Mouse (Mus musculus): ENCODE measurements around the gene Camta1. TPM values are rescaled to one million over a fixed set of nuclear protein-coding genes. Genes with fewer than 3 reads are reported as not detected.
A peak's percentile ranks its signal among the peaks of the same experiment; 100 is the strongest.

The Camta1 gene
- total and polyA plus RNA-seq, 2 experiments from 2014 or later: 127 to 145 TPM

DNA sequence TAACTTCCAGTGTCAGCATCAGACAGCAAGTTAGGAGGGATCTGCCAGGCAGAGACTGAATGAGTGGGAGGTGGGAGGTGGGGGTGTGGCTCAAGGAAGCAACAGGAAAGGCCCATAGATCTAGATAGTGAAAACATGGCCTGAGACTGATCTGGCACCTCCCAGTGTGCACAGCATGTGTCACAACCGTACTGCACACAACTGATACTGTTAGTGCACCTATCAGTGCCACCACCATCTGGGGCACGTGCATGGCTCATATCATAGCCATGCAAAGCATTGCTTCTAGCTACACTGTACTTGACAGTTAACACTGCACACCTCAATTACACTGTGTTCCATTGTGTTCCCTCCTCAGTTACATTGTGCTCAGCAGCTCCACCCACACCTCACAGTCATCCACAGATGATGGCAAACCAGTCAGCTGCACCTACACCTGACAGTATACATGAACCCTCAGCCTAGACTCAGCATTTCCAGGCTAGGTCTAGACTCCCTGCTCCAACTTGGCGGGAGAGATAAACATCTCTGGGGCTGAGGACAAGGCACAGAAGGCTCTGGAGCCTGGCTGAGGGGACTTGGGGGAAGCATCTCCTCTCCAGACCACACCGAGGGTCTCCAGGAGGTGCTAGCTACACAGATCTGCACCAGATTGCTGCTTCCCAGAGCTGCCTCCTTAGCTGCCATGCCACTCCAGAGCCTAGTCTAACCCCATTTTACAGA lies 131.5 kb downstream of the Camta1 start:
- H3K27me3 ChIP-seq (ENCODE audit: insufficient read depth, low read length): no peaks in the 10 kb centered on the region
- DNase-seq (ENCODE audit: low spot score): no peak
- ATAC-seq: no peak; the same call in 1 of the 2 replicates
- H3K9me3 ChIP-seq (ENCODE audit: low read length): no peaks in the 10 kb centered on the region
- no peak overlapping the region for H3K9ac ChIP-seq (replicated peaks; ENCODE audit: low read length)
- H3K4me3 ChIP-seq (ENCODE audit: low read length): no peak overlapping the region
- H3K4me2 ChIP-seq (ENCODE audit: low read depth, low read length): no peak overlapping the region
- no peaks in the 10 kb centered on the region for H3K36me3 ChIP-seq (ENCODE audit: insufficient read depth, low read length)
- 79% methylated on average over 4 of the region's 4 CpGs for WGBS
- no peaks in the 10 kb centered on the region; the same call in 1 of the 2 replicates for H3K4me1 ChIP-seq (ENCODE audit: insufficient read depth, low read length)
- TF ChIP-seq CTCF (IDR thresholded peaks at IDR 0.05; ENCODE audit: low read depth): no peak
- H3K27ac ChIP-seq: no peak overlapping the region

DNA sequence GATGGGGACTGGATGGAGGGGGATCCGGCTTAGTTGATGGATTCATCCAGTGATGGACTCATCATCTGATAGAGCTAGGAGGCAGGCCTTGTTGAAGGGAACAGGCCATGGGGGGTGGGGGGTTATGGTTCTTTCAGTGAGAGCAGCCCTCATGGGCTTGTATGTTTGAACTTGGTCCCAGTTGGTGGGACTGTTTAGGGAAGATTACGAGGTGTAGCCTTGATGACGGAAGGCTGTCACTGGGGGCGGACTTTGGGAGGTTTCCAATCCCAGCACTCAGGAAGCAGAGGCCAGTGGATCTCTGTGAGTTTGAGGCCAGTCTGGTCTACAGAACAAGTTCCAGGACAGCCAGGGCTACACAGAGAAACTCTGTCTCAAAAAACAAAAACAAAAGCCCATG lies 132.6 kb downstream of the Camta1 start:
- Histone ChIP-seq H3K9me3 (ENCODE audit: low read length) (no peaks in the 10 kb centered on the region), H3K9ac (replicated peaks; ENCODE audit: low read length) (no peak overlapping the region), H3K4me2 (ENCODE audit: low read depth, low read length) (no peak overlapping the region), H3K36me3 (ENCODE audit: insufficient read depth, low read length) (no peaks in the 10 kb centered on the region), H3K4me1 (ENCODE audit: insufficient read depth, low read length) (no peaks in the 10 kb centered on the region; the same call in 1 of the 2 replicates), H3K27ac (no peak overlapping the region), H3K4me3 (ENCODE audit: low read length) (no peak overlapping the region), H3K27me3 (ENCODE audit: insufficient read depth, low read length) (no peaks in the 10 kb centered on the region)
- WGBS: 74% methylated on average over 4 of the region's 4 CpGs
- TF ChIP-seq CTCF (IDR thresholded peaks at IDR 0.05; ENCODE audit: low read depth): no peak
- DNase-seq (ENCODE audit: low spot score) (no peak), ATAC-seq (no peak)

DNA sequence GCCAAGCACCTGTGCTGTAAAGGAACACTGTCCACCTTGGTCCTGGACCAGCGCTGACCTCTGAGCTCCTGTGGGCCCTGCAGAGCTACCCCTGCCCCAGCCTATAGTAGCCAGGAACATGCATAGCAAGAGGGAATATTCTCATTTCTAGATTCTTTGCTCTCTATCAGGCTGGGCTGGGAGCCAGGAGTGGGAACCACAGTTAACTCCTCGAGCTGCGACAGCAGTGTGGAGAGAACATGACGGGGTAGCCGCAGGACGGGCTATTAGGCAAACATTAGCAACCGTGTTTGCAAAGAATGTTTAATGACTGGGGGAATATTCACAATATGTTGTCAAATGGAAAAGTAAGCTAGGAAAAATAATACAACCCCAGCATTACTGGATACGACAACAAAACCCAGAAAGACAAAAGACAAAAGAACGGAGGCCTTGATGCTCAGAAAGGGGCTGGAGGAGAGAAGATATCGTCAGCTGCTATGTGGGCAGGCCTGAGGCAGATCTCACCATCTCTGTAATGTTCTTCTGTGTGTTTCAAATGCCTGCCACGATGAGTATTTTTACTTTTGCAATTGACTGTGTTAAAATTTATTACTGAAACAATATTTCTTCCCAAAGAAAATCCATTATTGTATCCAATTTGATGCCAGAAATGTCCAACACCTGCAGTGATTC lies 133.1 kb downstream of the Camta1 start:
- DNase-seq (ENCODE audit: low spot score): no peak
- no peak for ATAC-seq
- Histone ChIP-seq H3K9ac (replicated peaks; ENCODE audit: low read length) (no peak overlapping the region), H3K4me3 (ENCODE audit: low read length) (no peak overlapping the region), H3K36me3 (ENCODE audit: insufficient read depth, low read length) (no peaks in the 10 kb centered on the region), H3K4me2 (ENCODE audit: low read depth, low read length) (no peak overlapping the region), H3K4me1 (ENCODE audit: insufficient read depth, low read length) (no peaks in the 10 kb centered on the region; the same call in 1 of the 2 replicates), H3K9me3 (ENCODE audit: low read length) (no peaks in the 10 kb centered on the region), H3K27me3 (ENCODE audit: insufficient read depth, low read length) (no peaks in the 10 kb centered on the region), H3K27ac (no peak overlapping the region)
- no peak for TF ChIP-seq CTCF (IDR thresholded peaks at IDR 0.05; ENCODE audit: low read depth)
- WGBS: 61% methylated on average over 11 of the region's 11 CpGs

DNA sequence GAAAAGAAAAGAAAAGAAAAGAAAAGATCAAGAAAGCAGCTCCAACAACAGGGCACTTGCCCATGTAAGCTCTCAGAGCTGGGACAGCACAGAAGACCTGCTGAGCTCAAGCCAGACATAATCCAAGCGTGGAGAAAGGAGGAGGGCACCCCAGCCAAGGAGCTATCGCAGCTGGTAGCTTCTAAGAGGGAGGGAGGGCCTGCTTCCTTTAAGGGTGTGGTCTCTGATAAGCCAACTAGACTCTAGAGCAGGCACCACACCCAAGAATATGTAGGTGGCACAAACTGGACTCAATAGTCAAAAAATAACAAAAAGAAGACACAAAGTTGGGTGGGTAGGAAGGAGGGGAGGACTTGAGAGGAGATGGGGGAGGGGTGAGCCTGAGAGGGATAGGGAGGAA lies 135.3 kb downstream of the Camta1 start:
- WGBS: 31% methylated on average over 2 of the region's 2 CpGs
- Histone ChIP-seq H3K4me3 (ENCODE audit: low read length) (no peak overlapping the region), H3K27me3 (ENCODE audit: insufficient read depth, low read length) (no peaks in the 10 kb centered on the region), H3K27ac (no peak overlapping the region), H3K4me1 (ENCODE audit: insufficient read depth, low read length) (no peaks in the 10 kb centered on the region; the same call in 1 of the 2 replicates), H3K4me2 (ENCODE audit: low read depth, low read length) (no peak overlapping the region), H3K9me3 (ENCODE audit: low read length) (no peaks in the 10 kb centered on the region), H3K9ac (replicated peaks; ENCODE audit: low read length) (no peak overlapping the region), H3K36me3 (ENCODE audit: insufficient read depth, low read length) (no peaks in the 10 kb centered on the region)
- ATAC-seq (no peak), DNase-seq (ENCODE audit: low spot score) (no peak)
- no peak for TF ChIP-seq CTCF (IDR thresholded peaks at IDR 0.05; ENCODE audit: low read depth)

DNA sequence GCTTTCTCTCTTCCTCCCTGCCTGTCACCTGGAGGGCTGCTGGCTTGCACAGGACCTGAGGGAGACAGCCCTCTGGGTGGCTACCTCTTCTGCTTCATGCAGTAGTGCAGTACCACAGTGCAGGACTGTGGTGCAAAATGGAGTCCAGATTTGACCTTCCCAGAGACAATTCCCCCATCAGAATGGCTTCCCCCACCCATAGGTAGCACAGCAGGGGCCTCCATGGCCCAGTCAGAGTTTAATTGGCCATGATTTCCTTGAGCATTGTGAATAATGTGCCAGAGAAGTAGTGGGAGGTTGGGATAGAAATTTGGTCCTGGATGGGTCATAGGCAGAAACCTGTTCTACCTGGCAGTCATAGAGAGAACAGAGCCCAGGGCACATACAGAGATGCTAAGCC lies 136.8 kb downstream of the Camta1 start:
- Histone ChIP-seq H3K4me1 (ENCODE audit: insufficient read depth, low read length) (no peaks in the 10 kb centered on the region; the same call in 1 of the 2 replicates), H3K9me3 (ENCODE audit: low read length) (no peaks in the 10 kb centered on the region), H3K4me2 (ENCODE audit: low read depth, low read length) (no peak overlapping the region), H3K27ac (no peak overlapping the region), H3K9ac (replicated peaks; ENCODE audit: low read length) (no peak overlapping the region), H3K4me3 (ENCODE audit: low read length) (no peak overlapping the region), H3K27me3 (ENCODE audit: insufficient read depth, low read length) (no peaks in the 10 kb centered on the region), H3K36me3 (ENCODE audit: insufficient read depth, low read length) (no peaks in the 10 kb centered on the region)
- ATAC-seq (no peak), DNase-seq (ENCODE audit: low spot score) (no peak)
- no peak for TF ChIP-seq CTCF (IDR thresholded peaks at IDR 0.05; ENCODE audit: low read depth)

DNA sequence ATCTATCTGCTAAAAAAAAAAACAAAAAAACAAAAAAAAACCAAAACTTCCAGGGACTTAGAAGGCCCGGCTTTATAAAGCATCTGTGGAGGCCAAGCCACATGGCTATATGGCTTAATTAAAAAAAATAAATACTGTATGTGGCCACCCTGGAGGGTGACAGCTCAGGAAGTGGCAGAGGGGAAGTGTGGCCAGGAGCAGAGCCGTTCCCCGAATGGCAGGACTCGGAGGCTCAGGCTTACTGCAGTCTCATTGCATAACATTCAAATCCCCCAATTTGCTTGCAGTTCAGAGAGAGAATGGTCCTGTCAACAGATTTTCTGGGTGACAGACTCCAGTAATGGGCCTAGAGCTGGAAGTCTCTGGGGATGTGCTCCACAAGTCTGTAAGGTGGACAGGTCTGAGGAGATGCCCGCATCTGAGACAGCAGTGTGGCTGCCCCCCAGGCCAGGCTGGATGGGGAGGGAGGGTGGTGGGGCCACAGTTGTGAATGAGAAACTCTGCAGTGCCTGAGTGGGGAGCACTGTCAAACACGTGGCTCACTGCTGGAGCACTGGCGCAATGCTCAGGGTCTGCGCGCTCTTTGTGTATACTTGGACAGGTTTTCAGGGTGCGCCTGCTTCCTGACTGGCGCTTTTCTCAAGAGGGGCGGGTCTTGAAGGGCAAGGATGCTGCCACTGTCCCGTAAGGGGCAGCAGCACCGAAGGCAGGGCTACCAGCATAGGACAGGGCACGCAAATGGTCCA lies 140.8 kb downstream of the Camta1 start:
- 62% methylated on average over 15 of the region's 15 CpGs for WGBS
- H3K27me3 ChIP-seq (ENCODE audit: insufficient read depth, low read length): no peaks in the 10 kb centered on the region
- no peaks in the 10 kb centered on the region for H3K9me3 ChIP-seq (ENCODE audit: low read length)
- H3K36me3 ChIP-seq (ENCODE audit: insufficient read depth, low read length): no peaks in the 10 kb centered on the region
- H3K27ac ChIP-seq: 0 out of 2 replicates have a peak overlapping the region, but pooled peaks have one; percentile 6
- no peak for TF ChIP-seq CTCF (IDR thresholded peaks at IDR 0.05; ENCODE audit: low read depth)
- H3K4me2 ChIP-seq (ENCODE audit: low read depth, low read length): no peak overlapping the region
- ATAC-seq (no peak), DNase-seq (ENCODE audit: low spot score) (no peak)
- H3K9ac ChIP-seq (replicated peaks; ENCODE audit: low read length): no peak overlapping the region
- no peak overlapping the region for H3K4me3 ChIP-seq (ENCODE audit: low read length)
- H3K4me1 ChIP-seq (ENCODE audit: insufficient read depth, low read length): no peaks in the 10 kb centered on the region
